Mouse (Mus musculus): ENCODE measurements around the gene Nme1. TPM values are rescaled to one million over a fixed set of nuclear protein-coding genes. Genes with fewer than 3 reads are reported as not detected.
"Not testable (repeated sequence)": the region's sequence is repeated elsewhere in the genome, so short reads cannot be mapped to it uniquely, and the experiment has no call there.

Gene Nme1
- polyA plus RNA-seq, 1 experiment from 2014 or later, result 136 TPM

DNA sequence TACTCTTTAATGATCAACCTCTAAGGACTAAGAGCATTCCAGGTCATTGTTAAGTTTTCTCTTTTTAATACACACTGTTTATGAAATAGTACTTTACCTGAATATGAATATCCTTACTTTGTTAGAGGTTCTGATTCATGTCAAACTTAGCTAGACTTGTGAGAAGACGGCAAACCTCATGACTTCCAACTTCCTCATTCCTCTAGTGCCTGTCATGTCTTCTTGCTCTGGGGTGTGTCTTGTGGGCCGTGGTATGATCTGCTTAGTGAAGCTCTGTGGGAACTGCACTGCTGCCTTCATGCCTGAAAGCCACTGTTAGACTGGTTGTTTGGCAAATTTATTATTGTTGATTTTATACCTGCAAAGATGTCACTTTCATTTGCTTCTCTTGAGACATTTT, 27.4 kb downstream of the Nme1 start:
- no peak overlapping the region for H3K9ac ChIP-seq (ENCODE audit: low read depth, low read length)
- ATAC-seq (replicated peaks; ENCODE audit: insufficient number of reproducible peaks, low FRiP score, low TSS enrichment), result no peak
- no peak overlapping the region for H3K27ac ChIP-seq (ENCODE audit: low read depth, low read length)
- 65% methylated on average over 2 of the region's 2 CpGs for WGBS (ENCODE audit: insufficient replicate concordance)
- H3K9me3 ChIP-seq (replicated peaks; ENCODE audit: control insufficient read depth, low read length), result no peaks in the 10 kb centered on the region
- no peaks in the 10 kb centered on the region for H3K27me3 ChIP-seq (ENCODE audit: control insufficient read depth, insufficient read depth, low read length)
- peaks cover 1% of the 10 kb centered on the region; the same call in 1 of the 2 replicates for H3K36me3 ChIP-seq (ENCODE audit: control insufficient read depth, insufficient read depth, low read length)
- no peak overlapping the region for H3K4me3 ChIP-seq (ENCODE audit: low read depth, low read length)
- H3K4me1 ChIP-seq (ENCODE audit: control insufficient read depth, insufficient read depth, low read length), result no peaks in the 10 kb centered on the region
- no peak overlapping the region for H3K4me2 ChIP-seq

GRCm38 (mm10) chr11:93929106-93929505, 39.2 kb downstream of the Nme1 start:
- peaks cover 21% of the 10 kb centered on the region for H3K36me3 ChIP-seq (ENCODE audit: control insufficient read depth, insufficient read depth, low read length)
- no peaks in the 10 kb centered on the region for H3K4me1 ChIP-seq (ENCODE audit: control insufficient read depth, insufficient read depth, low read length)
- H3K9me3 ChIP-seq (replicated peaks; ENCODE audit: control insufficient read depth, low read length), result no peaks in the 10 kb centered on the region
- ATAC-seq (replicated peaks; ENCODE audit: insufficient number of reproducible peaks, low FRiP score, low TSS enrichment), result no peak
- H3K27ac ChIP-seq (ENCODE audit: low read depth, low read length), result no peak overlapping the region
- no peak overlapping the region for H3K4me2 ChIP-seq
- H3K27me3 ChIP-seq (ENCODE audit: control insufficient read depth, insufficient read depth, low read length), result no peaks in the 10 kb centered on the region
- no peak overlapping the region for H3K9ac ChIP-seq (ENCODE audit: low read depth, low read length)
- H3K4me3 ChIP-seq (ENCODE audit: low read depth, low read length), result no peak overlapping the region

- H3K27me3 ChIP-seq (ENCODE audit: control insufficient read depth, insufficient read depth, low read length); H3K27ac ChIP-seq (ENCODE audit: low read depth, low read length); H3K4me3 ChIP-seq (ENCODE audit: low read depth, low read length); H3K4me1 ChIP-seq (ENCODE audit: control insufficient read depth, insufficient read depth, low read length); ATAC-seq (replicated peaks; ENCODE audit: insufficient number of reproducible peaks, low FRiP score, low TSS enrichment); H3K9ac ChIP-seq (ENCODE audit: low read depth, low read length); H3K9me3 ChIP-seq (replicated peaks; ENCODE audit: control insufficient read depth, low read length); H3K4me2 ChIP-seq: not testable (repeated sequence)
- peaks cover 25% of the 10 kb centered on the region for H3K36me3 ChIP-seq (ENCODE audit: control insufficient read depth, insufficient read depth, low read length)
- 94% methylated on average over 2 of the region's 2 CpGs for WGBS (ENCODE audit: insufficient replicate concordance)
Measured at GRCm38 (mm10) chr11:93915019-93915418, 53.3 kb downstream of the Nme1 start.

- H3K4me1 ChIP-seq (ENCODE audit: control insufficient read depth, insufficient read depth, low read length), result no peaks in the 10 kb centered on the region
- ATAC-seq (replicated peaks; ENCODE audit: insufficient number of reproducible peaks, low FRiP score, low TSS enrichment), result no peak
- H3K36me3 ChIP-seq (ENCODE audit: control insufficient read depth, insufficient read depth, low read length), result peaks cover 25% of the 10 kb centered on the region
- H3K9ac ChIP-seq (ENCODE audit: low read depth, low read length), result no peak overlapping the region
- H3K4me3 ChIP-seq (ENCODE audit: low read depth, low read length), result no peak overlapping the region
- 84% methylated on average over 3 of the region's 3 CpGs for WGBS (ENCODE audit: insufficient replicate concordance)
- H3K4me2 ChIP-seq, result no peak overlapping the region
- no peaks in the 10 kb centered on the region for H3K9me3 ChIP-seq (replicated peaks; ENCODE audit: control insufficient read depth, low read length)
- H3K27ac ChIP-seq (ENCODE audit: low read depth, low read length), result no peak overlapping the region
- H3K27me3 ChIP-seq (ENCODE audit: control insufficient read depth, insufficient read depth, low read length), result no peaks in the 10 kb centered on the region
Measured at GRCm38 (mm10) chr11:93911603-93912002, 56.7 kb downstream of the Nme1 start.

- H3K27ac ChIP-seq (ENCODE audit: low read depth, low read length), result no peak overlapping the region
- no peak for ATAC-seq (replicated peaks; ENCODE audit: insufficient number of reproducible peaks, low FRiP score, low TSS enrichment)
- no peak overlapping the region for H3K4me2 ChIP-seq
- H3K36me3 ChIP-seq (ENCODE audit: control insufficient read depth, insufficient read depth, low read length), result peaks cover 27% of the 10 kb centered on the region
- no peak overlapping the region for H3K9ac ChIP-seq (ENCODE audit: low read depth, low read length)
- H3K4me1 ChIP-seq (ENCODE audit: control insufficient read depth, insufficient read depth, low read length), result no peaks in the 10 kb centered on the region
- WGBS (ENCODE audit: insufficient replicate concordance), result 90% methylated on average over 9 of the region's 9 CpGs
- no peaks in the 10 kb centered on the region for H3K27me3 ChIP-seq (ENCODE audit: control insufficient read depth, insufficient read depth, low read length)
- H3K9me3 ChIP-seq (replicated peaks; ENCODE audit: control insufficient read depth, low read length), result no peaks in the 10 kb centered on the region
- no peak overlapping the region for H3K4me3 ChIP-seq (ENCODE audit: low read depth, low read length)
Measured at GRCm38 (mm10) chr11:93908829-93909228, 59.5 kb downstream of the Nme1 start.

- no peak for ATAC-seq (replicated peaks; ENCODE audit: insufficient number of reproducible peaks, low FRiP score, low TSS enrichment)
- 85% methylated on average over 3 of the region's 3 CpGs for WGBS (ENCODE audit: insufficient replicate concordance)
- H3K36me3 ChIP-seq (ENCODE audit: control insufficient read depth, insufficient read depth, low read length), result peaks cover 27% of the 10 kb centered on the region
Measured at GRCm38 (mm10) chr11:93907839-93908238, 60.5 kb downstream of the Nme1 start.

More at GRCm38 (mm10) chr11:93907839-93908238, 60.5 kb downstream of the Nme1 start:
- Histone ChIP-seq H3K27me3 (ENCODE audit: control insufficient read depth, insufficient read depth, low read length) (no peaks in the 10 kb centered on the region), H3K4me1 (ENCODE audit: control insufficient read depth, insufficient read depth, low read length) (no peaks in the 10 kb centered on the region), H3K4me2 (no peak overlapping the region), H3K4me3 (ENCODE audit: low read depth, low read length) (no peak overlapping the region), H3K27ac (ENCODE audit: low read depth, low read length) (no peak overlapping the region), H3K9ac (ENCODE audit: low read depth, low read length) (no peak overlapping the region), H3K9me3 (replicated peaks; ENCODE audit: control insufficient read depth, low read length) (no peaks in the 10 kb centered on the region)

Other genes starting within 250 kb of the Nme1 start
- gene Utp18, start 82.8 kb downstream of the Nme1 start, polyA plus RNA-seq (2014; fragmentation: Nextera tagmentation; extraction: Ambion mirVana), result 23.8 and 25.2 TPM in 2 replicates
- gene Mbtd1, start 82.7 kb downstream of the Nme1 start, polyA plus RNA-seq (2014; fragmentation: Nextera tagmentation; extraction: Ambion mirVana), result 18.2 and 19.7 TPM in 2 replicates
- 277 and 316 TPM in 2 replicates for gene Nme2, start 12.3 kb downstream of the Nme1 start, polyA plus RNA-seq (2014; fragmentation: Nextera tagmentation; extraction: Ambion mirVana)
- 308 and 315 TPM in 2 replicates for gene Gm20390, start 228 bp downstream of the Nme1 start, polyA plus RNA-seq (2014; fragmentation: Nextera tagmentation; extraction: Ambion mirVana)
- gene Spag9, start 27.6 kb upstream of the Nme1 start, polyA plus RNA-seq (2014; fragmentation: Nextera tagmentation; extraction: Ambion mirVana), result 38.1 and 40.4 TPM in 2 replicates
- gene Tob1, start 242.9 kb upstream of the Nme1 start, polyA plus RNA-seq (2014; fragmentation: Nextera tagmentation; extraction: Ambion mirVana), result 27.3 and 29.7 TPM in 2 replicates

Measured in heart, embryonic 11.5 days (tissue).